Mouse (Mus musculus) limb, embryonic 10.5 days (tissue): ENCODE data around the gene Cypt3. TPM values are rescaled to one million over a fixed set of nuclear protein-coding genes. Genes with fewer than 3 reads are reported as not detected.

ENCODE experiments used
- DNase-seq: peaks from one replicate; pipeline ENCODE4 v3.0.0-alpha.2; 2017; ENCODE audit warnings: low spot score
- H3K27ac ChIP-seq: fragments of 300-500 bp; sonication (generic); 2 replicates; pipeline ENCODE4 v1.5.1; 2016; ENCODE audit warnings: mild to moderate bottlenecking
- H3K27me3 ChIP-seq: fragments of 300-500 bp; sonication (generic); 2 replicates; pipeline ENCODE4 v1.6.1; 2016; ENCODE audit warnings: low read depth, mild to moderate bottlenecking; ENCODE audit not compliant: poor library complexity, severe bottlenecking
- H3K36me3 ChIP-seq: fragments of 300-500 bp; sonication (generic); 2 replicates; pipeline ENCODE4 v1.6.1; 2016; ENCODE audit warnings: mild to moderate bottlenecking, moderate library complexity
- H3K4me1 ChIP-seq: fragments of 300-500 bp; sonication (generic); 2 replicates; pipeline ENCODE4 v1.6.1; 2016
- H3K4me3 ChIP-seq: fragments of 300-500 bp; sonication (generic); 2 replicates; pipeline ENCODE4 v1.5.1; 2016; ENCODE audit warnings: mild to moderate bottlenecking, moderate library complexity
- H3K9me3 ChIP-seq: fragments of 300-500 bp; sonication (generic); replicated peaks from 2 replicates; pipeline ENCODE4 v1.6.1; 2016; ENCODE audit warnings: mild to moderate bottlenecking
- WGBS: fragments of 180-500 bp; shearing (Covaris S2); methylation state at CpG from one replicate; pipeline ENCODE4 v1.1.7; 2016; 5-methylcytosine and 5-hydroxymethylcytosine counted together
- polyA plus RNA-seq: library from polyadenylated mRNA; unstranded; fragments of >200 nt; fragmentation: Nextera tagmentation; extraction: Ambion mirVana; gene quantifications from 2 replicates; pipeline ENCODE4 v1.2.1, GENCODE M21; 2016

Cypt3 gene
- not detected in 2 replicates for polyA plus RNA-seq

DNA sequence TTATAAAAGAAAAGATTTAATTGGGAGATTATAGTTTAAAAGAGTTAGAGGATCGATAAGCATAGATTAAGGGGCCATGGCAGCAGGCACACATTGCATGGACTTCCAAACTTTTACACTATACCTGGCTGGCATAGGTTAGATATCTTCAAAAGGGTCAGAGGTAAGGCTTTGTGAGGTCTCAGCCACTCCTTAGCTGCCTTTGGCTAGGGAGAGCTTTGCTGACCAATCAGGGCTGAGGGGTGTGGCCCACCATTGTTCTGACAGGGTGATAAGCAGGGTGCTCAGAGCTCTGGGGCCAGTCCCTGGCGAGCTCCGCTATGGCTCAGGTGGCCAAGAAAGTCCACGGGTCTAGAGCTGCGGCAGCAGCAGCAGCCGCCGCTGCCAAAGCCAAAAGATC is at the start of gene Cypt3:
Gene Cypt3 (plus strand): TSS at position 301 of the 400 bp plus-strand sequence.
- Histone ChIP-seq H3K27me3 (no peaks in the 10 kb centered on the region), H3K36me3 (no peaks in the 10 kb centered on the region), H3K4me1 (no peaks in the 10 kb centered on the region), H3K27ac (no peak within 1 kb of the TSS), H3K9me3 (no peaks in the 10 kb centered on the region), H3K4me3 (no peak within 1 kb of the TSS)
- 58% methylated on average over 7 of the region's 7 CpGs for WGBS
- DNase-seq: no peak

GRCm38 (mm10) chrX:153515491-153515890 is 42.9 kb upstream of the Cypt3 start:
- Histone ChIP-seq H3K27me3 (no peaks in the 10 kb centered on the region), H3K36me3 (no peaks in the 10 kb centered on the region), H3K27ac (no peak overlapping the region), H3K9me3 (no peaks in the 10 kb centered on the region), H3K4me1 (no peaks in the 10 kb centered on the region), H3K4me3 (no peak overlapping the region)
- 93% methylated on average over 5 of the region's 5 CpGs for WGBS
- DNase-seq: no peak

- Histone ChIP-seq H3K4me1 (no peaks in the 10 kb centered on the region), H3K27ac (no peak overlapping the region), H3K27me3 (no peaks in the 10 kb centered on the region), H3K4me3 (no peak overlapping the region), H3K36me3 (no peaks in the 10 kb centered on the region), H3K9me3 (no peaks in the 10 kb centered on the region)
- WGBS: 27% methylated on average over 2 of the region's 2 CpGs
- no peak for DNase-seq
Observed at GRCm38 (mm10) chrX:153528399-153528798, 30.0 kb upstream of the Cypt3 start.

DNA sequence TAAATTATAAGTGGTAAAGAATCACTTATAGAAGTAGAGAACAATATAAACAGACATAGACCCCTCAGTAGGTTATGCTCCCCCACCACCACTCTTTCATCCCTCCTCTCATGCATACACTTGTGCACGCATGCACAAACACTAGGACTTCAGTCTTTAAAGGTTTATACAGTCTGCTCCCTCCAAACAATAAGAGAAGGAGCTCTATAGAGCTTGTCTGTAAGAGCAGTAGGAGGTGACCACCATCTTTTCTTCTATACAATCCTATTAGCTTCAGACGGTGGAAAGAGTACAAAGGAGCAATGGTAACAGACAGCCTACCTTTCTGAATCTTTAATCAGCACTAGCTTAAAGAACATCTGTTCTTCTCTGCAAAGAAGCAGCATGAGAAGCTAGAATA is 1.8 kb upstream of the Cypt3 start:
- H3K27ac ChIP-seq: no peak overlapping the region
- no peak overlapping the region for H3K4me3 ChIP-seq
- no peaks in the 10 kb centered on the region for H3K36me3 ChIP-seq
- no peaks in the 10 kb centered on the region for H3K4me1 ChIP-seq
- WGBS: 71% methylated on average over 2 of the region's 2 CpGs
- DNase-seq: no peak
- no peaks in the 10 kb centered on the region for H3K9me3 ChIP-seq
- H3K27me3 ChIP-seq: no peaks in the 10 kb centered on the region

DNA sequence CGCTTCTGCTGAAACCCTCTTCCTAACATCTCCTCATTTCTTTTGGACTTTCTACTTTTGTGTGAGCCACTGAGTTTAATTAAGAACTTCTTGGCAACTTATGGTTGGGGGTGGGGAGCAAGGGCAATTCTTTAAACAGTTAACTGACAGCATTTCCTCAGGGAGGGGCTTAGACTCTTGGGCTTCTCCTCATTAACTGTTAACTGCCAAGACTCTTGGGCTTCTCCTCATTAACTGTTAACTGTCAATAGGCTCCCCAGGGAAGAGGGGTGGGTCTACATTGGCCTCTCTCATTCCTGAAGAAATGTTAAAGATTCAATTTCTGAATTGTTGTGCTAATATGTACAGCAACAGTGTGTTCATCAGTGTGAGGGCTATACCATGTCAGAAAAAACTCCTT is 6.3 kb downstream of the Cypt3 start:
- no peaks in the 10 kb centered on the region for H3K4me1 ChIP-seq
- H3K4me3 ChIP-seq: no peak overlapping the region
- 76% methylated on average over 1 of the region's 1 CpGs for WGBS
- no peaks in the 10 kb centered on the region for H3K36me3 ChIP-seq
- H3K27me3 ChIP-seq: no peaks in the 10 kb centered on the region
- H3K9me3 ChIP-seq: no peaks in the 10 kb centered on the region
- DNase-seq: no peak
- no peak overlapping the region for H3K27ac ChIP-seq

DNA sequence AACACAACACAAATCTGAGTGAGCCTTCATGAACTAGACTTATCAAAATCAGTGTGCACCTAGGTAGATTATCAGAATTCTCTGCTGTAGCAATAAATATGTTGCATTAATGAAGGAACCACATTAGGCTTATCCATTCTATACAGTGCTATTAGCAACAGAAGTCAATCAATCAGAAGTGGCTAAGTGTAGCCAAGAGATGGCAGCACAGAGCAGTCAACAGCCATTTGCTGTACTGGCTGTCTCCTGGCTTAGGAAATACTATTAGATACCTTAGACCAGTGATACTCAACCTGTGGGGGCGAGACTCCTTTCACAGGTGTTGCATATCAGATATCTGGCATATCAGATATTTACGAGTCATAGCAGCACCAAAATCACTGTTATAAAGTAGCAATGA is 41.2 kb downstream of the Cypt3 start:
- H3K4me1 ChIP-seq: no peaks in the 10 kb centered on the region
- no peaks in the 10 kb centered on the region for H3K27me3 ChIP-seq
- WGBS: 64% methylated on average over 2 of the region's 2 CpGs
- no peak overlapping the region for H3K27ac ChIP-seq
- no peaks in the 10 kb centered on the region for H3K36me3 ChIP-seq
- no peak overlapping the region for H3K4me3 ChIP-seq
- H3K9me3 ChIP-seq: no peaks in the 10 kb centered on the region
- DNase-seq: no peak

Other genes starting within 250 kb of the Cypt3 start
- gene Ubqln2, start 60.4 kb upstream of the Cypt3 start, polyA plus RNA-seq: 33.9 and 35.0 TPM in 2 replicates
- gene Kctd12b, start 137.8 kb downstream of the Cypt3 start, polyA plus RNA-seq: 2.0 and 3.0 TPM in 2 replicates
- 66.6 and 73.0 TPM in 2 replicates for gene Nbdy, start 165.0 kb downstream of the Cypt3 start, polyA plus RNA-seq